Mouse (Mus musculus) neutrophil, adult 5-6 weeks (primary cell): ENCODE data around the gene Gper1. TPM values are rescaled to one million over a fixed set of nuclear protein-coding genes. Genes with fewer than 3 reads are reported as not detected.
A peak's percentile ranks its signal among the peaks of the same experiment; 100 is the strongest.

Source experiments
- ATAC-seq: fragments of 151-379, 151-347 bp; 2 replicates; pipeline ENCODE4 v1.8.0; 2017; ENCODE audit warnings: mild to moderate bottlenecking, moderate TSS enrichment; ENCODE audit not compliant: insufficient number of reproducible peaks, poor library complexity, low FRiP score, severe bottlenecking; ENCODE audit errors: extremely low read depth
- total RNA-seq: library from RNA; stranded (forward); fragments of 200-1000 nt; gene quantifications from 2 replicates; pipeline ENCODE4 v1.2.3, GENCODE M21; 2017

Gper1 gene
- total RNA-seq, 1 experiment from 2014 or later, result 0.12 TPM

- ATAC-seq, result no peak
Measured at GRCm38 (mm10) chr5:139405953-139406352, 17.0 kb upstream of the Gper1 start.

DNA sequence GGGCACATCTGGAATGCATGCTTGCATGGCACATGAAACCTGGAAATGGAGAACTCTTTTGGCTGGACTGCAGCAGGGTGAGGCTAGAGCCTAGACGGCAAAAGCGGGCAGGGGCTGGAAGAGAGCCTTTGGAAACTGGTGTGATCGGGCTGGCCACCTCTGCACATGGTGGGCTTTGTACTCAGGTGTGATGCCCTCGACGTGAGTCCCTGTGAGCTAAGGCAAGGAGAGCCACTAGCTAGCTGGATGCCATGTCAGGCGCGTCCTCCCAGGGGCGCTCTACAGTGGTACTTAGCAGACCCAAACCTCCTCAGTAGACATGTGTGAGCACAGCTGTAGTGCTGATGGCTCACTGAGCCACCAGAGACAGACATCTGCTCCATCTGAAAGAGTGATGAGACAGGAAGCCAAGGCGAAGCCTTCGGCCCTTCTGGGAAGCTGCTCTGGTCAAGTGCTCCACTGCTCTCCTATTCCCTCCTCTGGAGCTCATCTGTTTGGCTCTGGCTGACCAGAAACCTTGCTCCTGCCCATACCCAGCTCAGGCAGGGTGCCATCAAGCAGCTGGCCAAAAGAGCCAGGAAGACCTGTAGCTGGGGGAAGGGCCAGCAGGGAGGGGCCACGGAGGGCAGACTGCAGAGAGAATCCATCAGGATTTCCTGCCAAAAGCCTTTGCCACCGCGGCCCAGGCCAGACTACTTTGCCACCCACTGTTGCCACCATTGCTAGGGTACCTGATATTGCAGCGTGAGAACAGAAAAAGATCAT, 15.6 kb upstream of the Gper1 start:
- ATAC-seq, result no peak

DNA sequence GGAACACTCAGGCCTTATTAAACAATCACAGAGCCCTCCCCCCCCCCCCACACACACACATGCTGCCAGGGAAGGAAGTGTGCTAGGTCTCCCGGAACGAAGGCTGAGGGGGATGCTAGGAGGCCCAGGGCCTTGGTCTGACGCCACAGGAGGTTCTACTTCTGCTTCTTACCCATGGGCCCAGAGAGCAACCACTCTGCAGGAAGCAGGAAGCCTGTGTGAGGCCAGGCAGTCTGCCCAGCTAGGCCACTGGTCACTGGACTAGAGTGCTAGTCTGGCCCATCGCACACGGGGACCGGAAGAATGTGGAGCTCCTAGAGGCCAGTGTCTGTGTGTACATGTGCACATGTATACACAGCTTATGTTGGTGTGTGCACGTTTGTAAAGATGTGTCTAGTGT, 14.4 kb upstream of the Gper1 start:
- ATAC-seq, result peak; percentile 70

DNA sequence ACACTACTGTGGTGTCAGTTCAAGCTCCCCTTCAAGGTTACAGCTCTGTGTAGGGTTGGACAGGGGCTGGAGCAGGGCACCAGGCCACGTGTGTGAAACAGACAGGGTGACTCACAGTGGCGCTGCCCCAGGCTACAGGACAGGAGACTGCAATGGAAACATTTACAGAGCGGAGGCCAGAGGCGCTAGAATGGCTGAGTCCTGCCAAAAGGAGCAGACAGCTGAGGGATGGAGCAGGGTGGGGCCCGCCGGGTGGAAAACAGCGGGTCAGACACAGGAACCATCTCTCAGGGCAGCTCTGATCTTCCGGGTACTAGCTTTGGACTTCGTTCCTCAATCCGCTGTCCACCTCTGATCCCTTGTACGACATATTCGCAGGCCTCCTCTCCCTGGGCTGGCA, 13.5 kb upstream of the Gper1 start:
- ATAC-seq, result no peak

GRCm38 (mm10) chr5:139410056-139410455, 12.9 kb upstream of the Gper1 start:
- no peak for ATAC-seq

- no peak for ATAC-seq
Measured at GRCm38 (mm10) chr5:139411117-139411516, 11.8 kb upstream of the Gper1 start.

DNA sequence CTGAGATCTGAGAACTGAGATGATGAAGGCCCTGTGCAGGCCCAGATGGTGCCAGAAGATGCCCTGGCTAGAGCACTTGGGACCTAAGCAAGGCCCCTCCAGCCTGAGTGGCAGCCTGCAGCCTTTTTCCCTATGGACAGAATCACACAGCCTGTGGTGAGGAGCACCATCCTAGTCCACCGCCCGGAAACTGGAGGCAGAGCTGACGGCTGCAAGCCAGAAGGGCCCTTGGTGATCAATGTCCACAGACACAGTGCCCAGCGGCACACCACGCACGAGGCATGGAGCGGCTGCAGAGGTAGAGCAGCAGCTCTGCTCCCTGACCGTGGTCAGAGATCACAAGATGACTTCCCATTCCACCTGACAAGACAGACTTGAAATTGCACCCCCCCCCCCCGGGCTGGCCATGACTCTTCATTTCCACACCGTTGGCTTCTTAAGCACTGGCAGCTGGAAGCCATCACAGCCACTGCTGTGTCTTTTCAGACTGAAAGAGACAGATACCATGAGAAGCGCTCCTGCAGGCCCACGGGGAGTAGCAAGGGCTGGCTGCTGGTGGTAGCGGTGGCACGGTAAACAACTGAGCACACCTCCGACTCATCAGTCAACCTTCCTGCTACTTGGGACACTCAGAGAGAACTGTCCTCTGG, 11.2 kb upstream of the Gper1 start:
- no peak for ATAC-seq

DNA sequence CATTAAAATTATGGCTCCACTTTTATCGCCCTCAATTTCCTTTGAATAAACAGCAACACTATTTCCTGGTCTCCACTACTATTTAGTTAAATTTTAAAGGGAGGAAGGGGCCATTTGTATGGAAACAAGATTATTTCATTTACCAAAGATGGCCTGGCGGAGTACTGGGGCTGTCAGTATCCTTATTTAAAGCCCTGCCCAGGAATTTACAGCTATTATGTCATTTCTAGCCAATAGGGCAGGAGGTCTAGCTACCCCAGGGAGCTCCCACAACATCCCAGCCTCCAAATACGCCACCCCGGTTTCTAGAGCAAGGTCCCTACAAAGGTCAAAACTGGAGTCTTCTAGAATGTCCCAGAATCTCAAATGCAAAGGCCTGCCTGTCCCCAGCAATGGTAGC, 9.4 kb upstream of the Gper1 start:
- ATAC-seq, result no peak

- ATAC-seq, result no peak
Measured at GRCm38 (mm10) chr5:139415001-139415400, 8.0 kb upstream of the Gper1 start.

DNA sequence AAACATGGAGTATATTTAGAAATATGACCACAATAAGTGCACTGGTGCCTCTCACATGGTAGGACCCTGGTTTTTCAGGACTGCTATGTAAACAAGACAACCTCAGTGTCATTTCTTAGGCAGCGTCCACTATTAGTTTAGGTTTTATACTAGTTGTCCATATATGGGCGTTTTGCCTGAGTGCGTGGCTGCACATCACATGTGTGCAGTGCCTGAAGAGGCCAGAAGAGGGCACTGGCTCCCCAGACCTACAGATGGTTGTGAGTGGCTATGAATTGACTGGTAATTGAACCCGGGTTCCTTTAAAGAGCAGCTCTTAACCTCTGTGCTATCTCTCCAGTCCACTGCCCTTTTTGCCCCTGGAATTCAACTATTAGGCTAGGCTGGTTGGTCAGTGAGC, 6.0 kb upstream of the Gper1 start:
- no peak for ATAC-seq

DNA sequence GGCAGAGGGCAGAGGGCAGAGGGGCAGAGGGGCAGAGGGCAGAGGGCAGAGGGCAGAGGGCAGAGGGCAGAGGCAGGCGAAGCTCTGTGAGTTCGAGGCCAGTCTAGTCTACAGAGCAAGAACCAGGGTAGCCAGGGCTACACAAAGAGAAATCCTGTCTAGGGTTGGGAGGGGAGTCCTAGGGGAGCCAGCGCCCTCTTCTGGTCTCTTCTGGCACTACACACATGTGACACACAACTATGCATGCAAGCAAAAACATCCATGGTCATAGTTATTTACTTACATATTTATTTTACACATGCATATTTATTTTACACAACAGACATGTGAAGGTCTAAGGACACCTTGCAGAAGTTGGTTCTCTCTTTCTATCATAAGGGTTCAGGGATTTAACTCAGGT, 5.5 kb upstream of the Gper1 start:
- no peak for ATAC-seq

DNA sequence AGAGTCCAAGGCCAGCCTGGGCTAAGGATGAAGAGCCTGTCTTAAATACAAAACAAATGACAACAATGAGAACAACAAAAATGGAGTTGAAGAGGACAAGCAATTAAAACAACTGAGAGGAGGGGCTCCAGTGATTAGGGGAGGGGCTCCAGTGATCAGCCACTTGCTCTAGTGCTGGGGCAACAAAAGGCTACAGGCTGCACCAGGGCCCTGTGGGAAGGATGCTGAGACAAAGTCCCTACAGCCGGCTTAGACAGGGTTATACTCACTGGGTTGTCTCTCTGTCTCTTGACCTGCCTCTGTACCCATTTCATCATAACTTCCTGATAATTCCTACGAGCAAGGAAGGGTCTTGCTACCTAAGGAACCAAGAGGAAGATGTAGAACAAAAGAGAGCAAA, 4.8 kb upstream of the Gper1 start:
- no peak for ATAC-seq

DNA sequence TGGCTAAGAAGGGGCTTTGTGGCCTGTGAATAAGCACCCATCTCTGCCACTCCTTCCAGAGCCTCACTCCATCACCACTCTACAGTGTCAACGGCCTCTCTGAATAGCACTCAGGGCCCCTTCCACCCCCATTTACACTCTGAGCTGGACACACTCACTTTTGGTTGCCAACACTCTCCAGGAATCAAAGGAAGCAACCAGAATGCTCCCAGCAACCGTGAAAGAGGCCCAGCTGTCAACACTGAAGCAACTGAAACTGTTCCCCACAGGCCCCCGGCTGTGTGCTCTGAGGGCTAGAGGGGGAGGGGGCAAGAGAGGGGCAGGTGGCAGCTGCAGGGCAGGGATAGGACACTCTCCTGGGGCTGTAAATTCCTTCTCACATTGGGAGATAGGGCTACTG, 4.3 kb upstream of the Gper1 start:
- ATAC-seq, result no peak

DNA sequence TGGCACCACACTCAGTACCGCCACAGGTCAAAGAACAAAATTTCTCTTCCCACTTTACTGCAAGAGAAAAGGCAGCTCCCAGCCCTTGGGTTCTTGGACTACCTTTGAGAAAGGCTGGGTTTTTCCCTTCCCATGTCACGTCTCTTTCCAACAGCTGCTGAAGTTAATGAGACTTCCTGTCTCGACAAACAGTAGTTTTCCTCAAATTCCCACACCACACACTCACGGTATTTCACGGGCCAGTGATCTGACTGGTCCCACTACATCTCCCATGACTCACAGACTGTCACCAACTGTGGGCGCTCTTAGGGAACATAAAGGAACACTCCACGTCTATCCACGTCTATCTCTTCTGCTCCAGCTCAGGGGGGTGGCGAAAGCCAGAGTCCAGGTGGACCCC, 2.2 kb downstream of the Gper1 start:
- no peak for ATAC-seq

- ATAC-seq, result no peak
Measured at GRCm38 (mm10) chr5:139427001-139427400, 4.0 kb downstream of the Gper1 start.

DNA sequence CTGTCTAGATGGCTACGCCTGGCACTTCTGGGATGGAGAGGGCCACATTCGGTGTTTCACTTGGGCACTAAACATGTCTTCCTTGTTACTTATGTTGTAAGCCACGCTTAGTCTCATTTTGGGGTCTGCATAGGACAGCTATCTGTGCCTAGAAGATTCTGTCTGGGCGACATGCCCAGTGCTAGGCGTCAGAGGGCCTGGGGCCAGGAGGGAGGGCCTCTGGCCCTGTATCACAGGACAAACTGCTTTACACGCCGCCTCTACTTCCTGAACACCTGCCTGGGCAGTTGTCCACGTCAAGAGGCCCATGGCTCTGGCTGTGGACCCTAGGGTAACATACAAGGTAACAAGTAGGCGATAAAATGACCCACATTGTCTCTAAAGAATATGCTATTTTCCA, 5.0 kb downstream of the Gper1 start:
- no peak for ATAC-seq

DNA sequence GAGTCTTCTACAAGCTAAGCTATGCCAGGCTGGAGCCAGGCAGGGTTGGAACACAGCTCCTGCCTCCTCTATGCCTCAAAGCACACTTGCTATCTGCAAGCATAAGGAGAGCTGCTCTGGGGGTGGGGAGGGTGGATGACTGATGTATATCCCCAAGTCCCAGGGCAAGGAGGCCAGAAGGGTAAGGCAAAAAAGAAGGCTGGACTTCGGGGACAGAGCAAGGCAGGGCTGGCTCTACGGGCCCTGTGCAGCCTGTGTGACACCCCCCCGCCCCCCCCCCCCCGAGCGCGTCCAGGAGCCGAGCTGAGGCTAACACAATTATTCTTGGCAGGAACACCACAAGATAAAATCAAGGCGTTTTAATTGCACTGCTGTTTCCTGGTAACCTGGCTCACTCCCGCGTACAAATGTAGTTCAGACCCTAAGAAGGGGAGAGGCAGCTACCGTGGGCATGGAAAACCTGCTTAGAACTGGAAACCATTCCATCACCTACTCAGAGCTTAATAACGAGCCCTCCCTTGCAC, 6.9 kb downstream of the Gper1 start:
- no peak for ATAC-seq

- ATAC-seq, result no peak
Measured at GRCm38 (mm10) chr5:139432333-139432732, 9.4 kb downstream of the Gper1 start.

DNA sequence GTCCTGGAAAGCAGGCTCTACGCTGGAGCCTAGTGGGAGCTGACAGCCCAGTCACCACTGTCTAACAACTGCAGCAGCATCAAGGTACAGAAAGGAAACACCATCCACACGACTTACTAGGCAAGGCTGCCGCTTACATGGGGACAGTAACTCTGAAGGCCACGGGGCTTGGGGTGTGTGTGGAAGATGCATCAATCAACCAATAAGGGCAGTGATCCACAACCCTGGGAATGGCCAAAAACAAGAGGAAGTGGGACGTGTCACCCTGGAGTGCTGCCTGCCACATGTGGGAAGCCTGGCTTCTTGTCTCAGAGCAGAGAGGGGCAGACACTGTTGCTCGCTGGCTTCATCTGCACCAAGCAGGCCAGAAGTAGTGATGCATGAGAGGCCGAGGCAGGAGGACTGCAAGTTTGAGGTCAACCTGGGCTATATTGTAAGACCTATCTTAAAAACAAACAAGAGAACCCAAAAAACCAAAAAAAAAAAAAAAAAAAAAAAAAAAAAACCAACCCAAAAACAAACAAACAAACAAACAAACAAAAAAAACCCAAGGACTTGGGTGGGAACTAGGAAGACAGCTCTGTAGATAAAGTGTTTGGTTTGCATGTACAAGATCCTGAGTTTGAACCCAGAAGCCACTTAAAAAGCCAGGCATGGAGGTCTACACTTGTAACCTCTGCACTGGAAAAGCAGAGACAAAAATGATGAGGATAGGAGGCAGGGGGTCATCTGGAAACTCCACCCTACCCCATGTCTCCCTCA, 10.0 kb downstream of the Gper1 start:
- no peak for ATAC-seq
